Comparison of ENCODE assay signal across 13 mouse cellular contexts in the genomic region with DNA sequence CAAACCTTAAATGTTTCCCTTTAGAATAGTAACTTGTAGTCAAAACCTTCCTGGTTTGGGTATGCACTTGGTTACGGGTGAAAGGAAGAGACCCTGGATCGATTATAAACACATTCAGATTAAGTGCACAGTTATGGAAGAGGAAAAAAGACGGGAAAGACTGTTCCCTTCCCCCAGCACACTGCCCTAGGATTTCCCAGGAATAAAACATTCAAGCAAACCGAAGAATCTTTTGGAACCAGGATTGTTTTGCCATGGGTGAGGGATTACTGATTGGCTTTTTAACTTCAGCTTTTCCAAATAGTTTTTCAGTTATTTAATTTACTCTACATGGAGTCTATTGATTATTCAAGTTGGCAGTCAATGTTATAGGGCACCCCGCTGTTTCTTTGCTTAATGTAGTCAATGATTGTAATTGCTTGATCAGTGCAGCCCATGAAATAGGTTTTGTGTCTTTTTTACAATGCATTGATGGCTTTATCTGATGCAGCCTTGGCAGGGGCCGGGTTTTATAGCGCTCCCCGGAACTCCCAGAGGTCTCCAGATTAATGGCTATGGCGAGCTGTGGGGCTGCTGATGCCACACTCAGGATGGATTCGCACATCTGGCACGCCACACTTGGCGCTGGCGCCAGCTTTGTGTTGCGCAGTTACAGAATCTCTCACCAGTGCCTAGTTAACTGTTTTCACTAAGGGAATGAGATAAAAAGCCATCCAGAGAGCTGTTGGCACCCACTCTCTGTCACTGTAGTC.
DNase-seq lines count a peak whose midpoint lies in the region; ATAC-seq lines count a peak whose summit lies in the region.
"Had no signal": no experiment of that assay in that cellular context is flagged by ENCODE, and none has a peak within 500 bp of the region (broad histone marks: within the 10 kb centered on the region; RNA-seq: fewer than 3 reads in every experiment).

No protein-coding gene starts in this region.

- intact Hi-C loops in heart, postnatal 36 days (cut with DNase I), result no loop called here
- intact Hi-C loops in left cerebral cortex, postnatal 4 days (cut with DNase I), result no loop called here

- H3K9ac ChIP-seq in forebrain, embryonic 15.5 days (replicated peaks), result no peak overlapping the region
- H3K9ac ChIP-seq: embryonic facial prominence, embryonic 12.5 days; heart, embryonic 12.5 days; lung, embryonic 15.5 days had no signal

- H3K27me3 ChIP-seq in forebrain, embryonic 15.5 days, result no peaks in the 10 kb centered on the region
- H3K27me3 ChIP-seq: embryonic facial prominence, embryonic 12.5 days; heart, embryonic 12.5 days; lung, embryonic 15.5 days had no signal

- H3K9me3 ChIP-seq in forebrain, embryonic 15.5 days, result no peaks in the 10 kb centered on the region
- H3K9me3 ChIP-seq: embryonic facial prominence, embryonic 12.5 days; lung, embryonic 15.5 days had no signal

- peaks cover 14% of the 10 kb centered on the region for H3K4me1 ChIP-seq in forebrain, embryonic 15.5 days
- H3K4me1 ChIP-seq: embryonic facial prominence, embryonic 12.5 days; heart, embryonic 12.5 days had no signal

- peak overlapping the region; percentile 66 for H3K27ac ChIP-seq in forebrain, embryonic 15.5 days (replicated peaks)
- H3K27ac ChIP-seq: embryonic facial prominence, embryonic 12.5 days; lung, embryonic 15.5 days had no signal

- peak; percentile 57 for ATAC-seq in forebrain, embryonic 15.5 days (replicated peaks)

- H3K4me3 ChIP-seq in forebrain, embryonic 15.5 days, result no peak overlapping the region
- H3K4me3 ChIP-seq: embryonic facial prominence, embryonic 12.5 days; heart, embryonic 12.5 days; lung, embryonic 15.5 days had no signal

- no peaks in the 10 kb centered on the region for H3K36me3 ChIP-seq in forebrain, embryonic 15.5 days
- H3K36me3 ChIP-seq: embryonic facial prominence, embryonic 12.5 days; heart, embryonic 12.5 days; lung, embryonic 15.5 days had no signal

- DNase-seq in heart, adult 11 months, result peak; percentile 84
- DNase-seq in heart, postnatal 36 days, result no peak
- peak; percentile 25 for DNase-seq in left cerebral cortex, postnatal 4 days
- peak; percentile 13 for DNase-seq in right cerebral cortex, adult 18-20 months
- DNase-seq in kidney, postnatal 14 days, result no peak
- DNase-seq in thymus, adult 18-20 months, result no peak
- no peak for DNase-seq in c-Kit-positive CD71-positive TER-119-positive erythroid progenitor cells, embryonic 14.5 days (ENCODE audit: low spot score)
- DNase-seq: adrenal gland, postnatal 25 days; kidney, postnatal 36 days had no signal

- WGBS in forebrain, embryonic 15.5 days, result 20% methylated on average over 14 of the region's 14 CpGs

- peak overlapping the region; percentile 26 for H3K4me2 ChIP-seq in forebrain, embryonic 15.5 days (replicated peaks)
- H3K4me2 ChIP-seq: embryonic facial prominence, embryonic 12.5 days; heart, embryonic 12.5 days; lung, embryonic 15.5 days had no signal

Comparison
In these comparisons a context has a peak if more than half of its experiments do, and no peak if none do; other contexts are left out.
1. DNase-seq: peak in heart, adult 11 months (single experiment), left cerebral cortex, postnatal 4 days (single experiment) and right cerebral cortex, adult 18-20 months (single experiment); none in heart, postnatal 36 days (0 of 2), kidney, postnatal 14 days (single experiment), thymus, adult 18-20 months (0 of 2) and c-Kit-positive CD71-positive TER-119-positive erythroid progenitor cells, embryonic 14.5 days (single experiment).